Mouse (Mus musculus): ENCODE measurements at regions not wholly inside any gene's neighbourhood (a gene's known extent, or its start where the extent isn't known, plus 50 kb on each side); places are given as distances from the start of the nearest gene placed in this dataset.

GRCm38 (mm10) chr9:85079975-85080374 is 232.6 kb upstream of the Gm11114 start:
- TF ChIP-seq POLR2A (IDR thresholded peaks at IDR 0.05; ENCODE audit: low read depth, low read length) (no peak), CTCF (IDR thresholded peaks at IDR 0.05; ENCODE audit: extremely low read depth, insufficient read depth, insufficient read length, insufficient replicate concordance) (no peak)

Measured in spleen, adult 2 months (tissue).